Mouse (Mus musculus): ENCODE results near the gene Ccdc88c.
A peak's percentile ranks its signal among the peaks of the same experiment; 100 is the strongest.

The Ccdc88c gene

DNA sequence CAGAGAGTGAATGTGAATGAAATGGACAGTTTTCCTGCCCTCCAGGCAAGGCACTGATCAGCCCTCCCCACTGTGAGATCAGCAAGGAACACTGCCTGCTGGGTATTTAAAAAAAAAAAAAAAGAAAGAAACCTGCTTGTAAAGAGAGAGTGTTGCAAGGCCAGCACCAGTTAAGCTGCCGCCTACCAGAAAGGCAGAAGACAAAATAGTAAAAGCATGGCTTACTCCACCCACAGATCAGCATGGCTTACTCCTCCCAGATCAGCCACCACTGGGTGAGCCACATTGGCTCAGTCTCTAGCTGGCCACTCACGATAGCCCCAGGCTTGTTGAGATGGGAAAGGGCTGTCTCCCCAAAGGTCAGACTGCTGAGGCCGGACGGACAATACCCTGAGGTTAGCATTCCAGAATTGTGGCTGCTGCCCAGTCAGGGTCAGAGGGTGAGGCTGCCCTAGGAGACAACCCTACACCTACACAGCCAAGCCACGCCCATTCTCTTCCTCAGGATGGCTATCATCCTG, 32.4 kb downstream of the Ccdc88c start:
- peak in 1 of 2 experiments; percentile 48 for DNase-seq

DNA sequence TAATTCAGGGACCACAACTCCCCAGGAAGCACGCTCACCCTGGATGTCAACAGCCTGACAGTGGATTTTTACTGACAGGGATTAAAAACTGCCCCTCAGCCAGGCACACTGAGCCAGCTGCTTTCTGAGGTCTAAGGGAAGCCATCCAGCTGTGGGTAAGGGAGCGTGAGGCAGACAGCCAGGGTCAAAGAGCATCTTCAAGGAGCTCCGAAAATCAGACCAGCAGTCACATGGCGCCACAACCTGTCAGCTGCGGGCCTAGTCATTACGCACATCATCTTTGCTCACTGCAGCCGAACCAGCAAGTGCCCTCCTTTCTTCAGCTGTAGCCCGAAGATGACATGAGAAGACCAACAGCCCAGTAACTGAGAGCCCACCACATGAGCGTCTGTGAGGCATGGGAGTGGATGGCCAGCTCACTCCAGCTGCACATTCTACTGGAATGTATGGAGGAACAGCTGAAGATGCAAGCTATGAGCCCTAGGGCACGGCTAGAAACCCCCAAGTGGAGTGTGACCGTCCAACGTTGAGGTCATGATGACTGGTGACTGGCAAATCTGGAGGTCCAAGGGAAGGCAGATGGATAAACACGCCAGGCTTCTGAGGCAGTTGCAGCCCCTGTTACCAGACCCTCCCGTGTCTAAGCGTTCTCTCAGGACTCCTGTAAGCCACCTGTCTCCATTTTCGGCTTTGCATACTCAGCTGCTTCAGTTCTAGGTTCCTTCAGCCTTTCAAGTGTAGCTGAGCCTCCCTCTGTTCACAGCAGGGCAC, 33.1 kb downstream of the Ccdc88c start:
- DNase-seq, result no peak

DNA sequence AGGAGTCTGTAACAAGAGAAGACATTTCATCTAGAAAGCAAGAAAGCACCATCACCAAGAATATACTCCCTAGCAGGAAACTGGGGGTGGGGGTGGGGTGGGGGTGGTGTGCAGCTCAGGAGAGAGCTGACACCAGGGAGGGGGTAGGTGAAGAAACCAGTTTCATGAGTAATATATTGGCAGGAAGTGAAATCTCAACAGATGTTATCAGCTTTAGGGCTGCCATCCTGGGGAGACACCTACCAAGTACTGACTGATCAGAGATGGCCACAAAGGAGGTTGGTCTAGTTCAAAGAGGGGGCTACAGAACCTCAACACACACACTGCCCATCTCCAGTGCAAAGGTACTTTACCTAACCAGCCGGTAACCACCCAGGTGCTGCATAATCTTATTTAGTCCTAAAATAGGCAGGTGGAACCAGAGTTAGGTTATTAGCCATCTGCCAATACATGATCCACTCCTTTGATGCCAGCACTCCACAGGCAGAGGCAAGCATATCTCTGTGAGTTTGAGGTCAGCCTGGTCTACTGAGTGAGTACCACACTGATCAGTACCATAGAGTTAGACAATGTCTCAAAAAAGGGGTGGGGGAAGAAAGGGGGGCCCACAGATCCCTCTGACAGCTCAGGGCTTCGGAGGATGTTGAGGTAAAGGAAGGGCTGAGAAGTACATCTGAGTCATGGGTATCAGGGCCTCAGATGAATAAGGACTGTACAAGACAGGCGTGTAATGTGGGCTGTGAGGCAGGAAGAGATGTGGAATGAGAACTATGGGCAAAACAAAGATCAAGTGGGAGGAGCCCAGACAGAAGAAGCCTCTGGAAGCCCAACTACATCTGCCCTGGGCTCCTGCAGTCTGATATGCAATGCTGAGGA, 34.5 kb downstream of the Ccdc88c start:
- no peak for DNase-seq

DNA sequence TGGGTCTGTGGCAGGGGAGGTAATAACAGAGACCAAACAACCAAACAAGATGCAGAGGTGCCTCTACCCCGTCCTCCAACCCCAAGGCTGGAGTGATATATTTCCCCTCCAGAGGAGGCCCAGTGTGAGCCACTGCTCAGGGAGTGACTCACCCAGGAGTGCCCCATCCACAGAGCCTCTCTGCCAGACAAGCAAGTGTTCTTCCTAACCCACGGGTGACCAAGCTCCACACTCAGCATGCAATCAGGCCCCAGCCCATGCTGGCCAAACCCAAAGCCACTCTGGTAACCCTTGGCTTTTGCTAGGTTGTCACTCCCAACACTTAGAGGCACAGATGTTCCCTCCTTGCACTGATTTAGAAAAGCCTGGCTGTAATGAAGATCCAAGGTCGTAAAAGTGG, 35.7 kb downstream of the Ccdc88c start:
- no peak for DNase-seq

DNA sequence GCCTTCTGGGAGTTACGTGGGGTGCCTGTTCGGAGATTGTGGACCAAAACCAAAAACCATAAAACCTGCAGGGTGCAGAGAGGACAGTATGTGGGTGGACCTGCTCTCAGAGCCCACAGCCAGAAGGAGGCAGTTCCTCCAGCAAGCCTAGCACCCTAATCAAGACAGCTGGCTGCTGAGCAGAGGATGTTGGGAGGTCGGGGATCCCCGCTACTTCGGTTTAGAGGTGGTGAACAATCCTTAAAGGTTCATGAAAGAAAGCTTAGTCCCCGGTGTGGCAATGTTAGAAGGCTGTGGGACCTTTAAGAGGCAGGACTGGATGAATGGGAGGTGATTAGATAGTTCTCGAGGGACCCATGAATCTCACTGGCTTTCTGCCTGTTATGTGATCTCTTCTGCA, 36.4 kb downstream of the Ccdc88c start:
- no peak for DNase-seq

DNA sequence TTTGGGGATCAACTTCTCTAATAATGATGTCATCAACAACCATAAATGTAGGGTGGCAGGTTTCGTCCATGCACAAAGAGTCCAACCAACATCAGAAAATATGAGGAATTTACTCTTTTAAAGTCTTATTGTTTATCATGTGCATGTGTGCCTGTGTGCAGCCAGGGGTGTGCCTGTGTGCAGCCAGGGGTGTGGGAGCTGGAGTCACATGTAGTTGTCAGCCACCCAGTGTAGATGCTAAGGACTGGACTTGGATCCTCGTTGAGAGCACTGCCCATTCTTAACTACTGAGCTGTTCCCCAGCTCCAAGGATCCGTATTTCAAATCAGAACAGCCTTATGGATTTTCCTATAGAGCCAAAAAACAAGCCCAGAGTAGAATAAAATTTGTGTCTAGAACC, 37.7 kb downstream of the Ccdc88c start:
- no peak for DNase-seq

DNA sequence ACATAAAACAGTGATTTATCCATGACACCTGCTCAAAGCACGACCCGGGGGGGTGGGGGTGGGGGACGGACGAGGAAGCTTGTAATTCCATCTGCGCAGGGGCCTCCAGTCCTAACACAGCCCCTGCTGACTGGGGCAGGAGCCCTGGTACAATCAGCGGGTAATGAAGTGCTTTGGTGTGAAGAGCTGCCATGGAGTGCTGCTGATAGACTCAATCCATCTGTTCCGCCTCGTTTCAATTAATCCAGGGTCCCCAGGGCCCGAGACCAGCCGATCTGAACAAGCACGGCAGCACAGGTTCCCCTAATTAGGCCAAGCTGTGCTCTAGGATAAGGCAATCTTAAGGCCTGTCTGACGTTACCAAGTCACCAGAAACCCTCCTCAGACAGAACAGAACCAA, 38.6 kb downstream of the Ccdc88c start:
- no peak for DNase-seq

DNA sequence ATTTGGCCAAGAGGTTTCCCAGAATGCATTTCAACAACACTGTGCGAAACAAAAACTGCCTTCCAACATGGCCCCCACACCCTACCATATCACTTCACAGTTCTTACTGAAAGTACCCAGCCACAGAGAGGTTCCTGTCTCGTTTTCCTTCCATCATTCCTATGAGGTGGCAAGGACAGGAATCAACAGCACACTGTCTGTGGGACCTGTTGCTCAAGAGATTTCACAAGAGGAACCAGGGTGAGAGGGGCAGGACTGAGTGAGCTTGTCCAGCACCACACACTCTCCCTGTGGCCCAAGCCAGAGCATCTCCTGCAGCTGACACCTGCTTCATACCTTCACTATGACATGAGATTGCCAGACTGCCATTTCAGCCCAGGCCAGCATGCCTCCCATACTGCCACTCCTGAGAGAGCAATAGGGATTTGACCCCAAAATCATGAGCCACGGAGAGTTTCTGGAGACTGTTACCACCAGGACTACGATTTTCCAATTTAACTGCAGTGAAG, 39.0 kb downstream of the Ccdc88c start:
- DNase-seq, result no peak

DNA sequence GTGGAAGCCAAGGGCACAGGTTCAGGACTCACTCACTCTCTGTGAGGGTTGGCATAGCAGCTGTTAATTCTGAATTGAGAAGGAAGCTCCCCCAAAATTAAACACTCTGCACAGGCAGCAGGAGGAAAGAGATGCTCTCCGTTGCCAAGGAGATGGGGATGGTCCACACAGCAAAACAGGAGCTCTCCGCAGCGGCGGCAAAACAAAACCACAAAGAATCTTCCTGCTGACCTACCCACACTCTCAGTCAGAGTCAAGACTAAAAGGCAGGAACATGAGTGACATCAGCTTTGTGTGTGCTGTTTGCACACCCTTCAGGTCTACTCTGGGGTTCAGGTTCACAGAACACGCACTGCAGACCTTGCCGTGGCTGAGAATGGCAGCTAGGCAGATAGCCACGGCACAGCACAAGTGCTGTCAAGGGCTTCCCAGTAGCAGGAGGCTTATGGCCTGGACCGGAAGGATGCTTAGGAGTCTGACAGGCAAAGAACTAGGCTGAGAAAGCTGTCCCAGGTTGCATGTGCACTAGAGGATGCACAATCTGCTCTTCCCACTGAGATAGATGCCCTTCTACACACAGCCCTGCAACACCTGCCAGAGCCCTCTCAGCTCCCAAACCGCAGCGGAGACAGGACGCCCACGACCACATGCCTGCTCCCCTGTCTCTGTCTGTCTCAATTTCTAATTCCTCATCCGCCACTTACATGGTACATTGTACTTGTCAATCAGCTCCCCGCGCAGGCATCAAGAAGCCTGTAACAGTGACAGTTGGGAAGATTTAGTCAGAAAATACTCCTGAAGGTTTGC, 40.3 kb downstream of the Ccdc88c start:
- DNase-seq, result no peak

DNA sequence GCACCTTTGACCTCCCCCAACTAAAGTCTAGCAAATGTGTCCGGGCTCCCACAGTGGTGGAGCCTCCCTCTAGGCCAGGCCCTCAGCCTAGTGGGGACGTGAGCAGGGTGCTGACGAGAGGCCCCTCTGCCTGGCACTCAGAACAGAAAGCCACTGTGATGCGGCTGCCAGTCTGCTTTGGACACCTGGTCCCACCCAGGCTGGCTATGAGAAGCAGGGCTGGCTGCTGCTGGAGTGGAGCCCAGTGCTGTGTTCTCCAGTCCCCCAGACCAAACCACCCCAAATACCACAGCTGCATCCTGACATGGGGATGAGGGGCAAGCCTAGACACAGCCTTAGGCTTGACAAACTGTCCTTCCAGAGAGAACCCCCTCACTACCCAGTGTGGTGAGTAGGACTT, 42.4 kb downstream of the Ccdc88c start:
- no peak for DNase-seq

DNA sequence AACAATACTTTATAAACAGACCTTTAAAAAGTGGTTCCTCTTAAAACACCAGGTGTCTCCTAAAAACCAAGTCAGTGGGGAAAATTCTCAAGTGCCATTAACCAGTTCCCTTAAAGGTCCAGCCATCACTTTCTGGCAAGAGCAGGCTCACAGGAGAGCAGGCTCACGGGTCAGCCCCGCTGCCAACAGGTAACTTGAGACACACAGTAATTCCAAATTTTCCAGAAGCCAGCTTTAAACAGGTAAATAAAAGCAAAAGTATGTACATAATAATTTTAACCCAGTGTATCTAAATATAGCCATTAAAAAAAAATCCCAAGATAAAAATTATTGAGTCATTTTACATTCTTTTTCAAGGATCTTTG, 43.1 kb downstream of the Ccdc88c start:
- DNase-seq, result peak; percentile 58 to 60

DNA sequence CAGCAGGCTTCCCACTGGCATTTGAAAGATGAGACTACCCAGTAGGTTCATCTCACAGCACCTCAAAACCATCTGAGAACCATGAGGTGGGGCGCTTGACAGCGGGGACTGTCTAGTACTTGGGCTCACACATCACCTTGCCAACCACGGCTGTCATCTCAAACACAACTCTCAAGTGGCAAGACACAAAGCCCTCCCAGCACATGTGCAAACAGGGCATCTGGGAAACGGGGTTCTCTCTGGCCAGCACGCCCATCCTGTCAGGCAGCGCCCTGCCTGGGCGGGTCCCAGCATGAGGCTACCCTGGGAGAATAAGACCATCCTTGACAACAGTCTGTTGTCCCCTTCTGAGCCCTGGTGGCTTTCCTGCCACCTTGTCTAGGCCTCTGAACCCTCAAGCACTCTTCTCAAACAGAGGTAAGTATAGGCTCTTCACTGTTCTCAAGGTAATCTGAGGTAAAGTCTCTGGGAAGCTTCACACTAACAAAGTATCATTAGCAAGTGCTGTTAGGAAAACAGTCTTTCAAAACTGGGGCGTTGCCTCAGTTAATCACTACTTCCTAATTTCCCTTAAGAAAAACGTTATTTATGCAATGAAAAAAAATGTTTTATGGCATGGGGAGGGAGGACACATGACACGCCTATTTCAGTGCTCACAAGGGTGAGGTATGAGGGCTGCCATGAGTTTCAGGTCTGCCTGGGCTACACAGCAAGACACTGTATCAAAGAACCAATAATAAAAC, 43.6 kb downstream of the Ccdc88c start:
- DNase-seq, result peak in 1 of 2 experiments; percentile 38

DNA sequence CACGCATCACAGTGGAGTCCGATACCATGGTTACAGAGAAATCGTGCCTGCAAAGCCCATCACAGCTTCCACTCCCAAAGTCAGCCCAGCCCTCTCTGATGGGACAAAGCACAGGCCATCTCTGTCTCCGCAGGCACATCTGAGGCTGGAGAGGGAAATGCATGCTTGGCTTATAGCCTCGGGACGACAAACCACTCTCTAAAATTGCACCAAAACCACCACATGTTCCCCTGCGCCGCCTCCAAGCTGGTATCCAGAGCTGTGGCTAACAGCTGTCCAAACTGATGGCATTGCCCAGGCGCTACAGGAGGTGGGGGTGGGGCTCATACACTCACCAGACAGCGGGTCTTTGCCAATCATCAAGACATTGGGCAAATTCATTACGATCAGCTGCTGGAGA, 45.3 kb downstream of the Ccdc88c start:
- no peak for DNase-seq

DNA sequence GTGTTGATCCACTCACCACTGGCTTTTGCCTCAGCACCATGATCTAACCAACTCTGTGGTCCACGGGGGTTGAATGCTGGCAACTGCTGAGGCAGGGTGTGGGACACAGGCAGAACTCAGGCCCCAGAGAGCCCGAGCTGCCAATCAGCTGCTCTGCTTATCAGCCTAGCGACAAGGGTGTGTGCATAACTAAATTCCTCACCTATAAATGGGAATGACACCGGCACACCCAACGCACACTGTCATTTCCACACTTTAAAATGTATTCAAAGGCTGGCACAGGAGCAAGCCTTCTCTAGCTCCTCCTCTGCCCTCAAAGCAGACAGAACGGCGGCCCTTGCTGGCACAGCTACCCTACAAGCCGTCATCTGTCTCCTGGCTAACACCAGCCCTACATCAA, 46.6 kb downstream of the Ccdc88c start:
- DNase-seq, result peak in 1 of 2 experiments; percentile 67

DNA sequence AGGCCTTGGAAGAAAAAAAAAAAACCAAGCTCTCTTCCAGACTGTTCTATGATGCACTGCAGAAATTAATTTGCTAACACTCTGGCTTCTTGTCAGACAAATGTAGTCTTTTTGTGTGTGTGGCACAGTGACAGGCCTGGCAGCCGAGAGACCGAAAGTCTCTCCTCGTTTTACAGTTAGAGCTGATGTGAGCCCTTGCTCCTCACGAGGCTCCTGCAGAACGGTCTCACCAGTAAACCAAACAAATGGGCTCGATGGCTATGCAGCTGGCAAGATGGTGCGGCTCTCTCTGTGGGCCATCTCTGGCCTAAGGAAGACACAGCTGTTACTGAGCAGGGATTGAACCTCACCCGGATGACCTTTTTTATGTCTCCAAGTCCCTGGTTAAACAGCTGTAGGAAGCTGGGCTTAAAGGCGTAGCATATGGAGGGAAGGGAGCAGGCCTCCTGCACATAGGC, 48.3 kb downstream of the Ccdc88c start:
- DNase-seq, result no peak

DNA sequence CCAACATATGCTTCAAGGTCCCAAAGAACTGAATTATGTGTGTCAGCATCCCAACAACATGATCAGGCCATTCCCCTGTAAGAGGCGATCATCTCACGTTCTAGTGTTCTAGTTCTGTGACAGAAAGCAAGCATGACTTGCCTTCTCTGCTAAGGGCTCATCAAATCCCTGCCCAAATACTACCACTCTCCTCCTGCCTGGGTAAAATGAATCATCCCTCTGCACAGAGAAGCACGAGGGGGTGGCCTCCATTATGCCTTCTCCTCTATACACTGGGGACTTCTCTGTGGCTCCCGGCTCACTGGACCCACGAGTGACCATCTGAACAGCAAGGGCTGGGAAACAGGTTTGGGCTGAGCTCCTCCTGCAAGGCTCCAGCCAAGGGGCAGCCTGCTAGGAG, 49.2 kb downstream of the Ccdc88c start:
- no peak for DNase-seq

DNA sequence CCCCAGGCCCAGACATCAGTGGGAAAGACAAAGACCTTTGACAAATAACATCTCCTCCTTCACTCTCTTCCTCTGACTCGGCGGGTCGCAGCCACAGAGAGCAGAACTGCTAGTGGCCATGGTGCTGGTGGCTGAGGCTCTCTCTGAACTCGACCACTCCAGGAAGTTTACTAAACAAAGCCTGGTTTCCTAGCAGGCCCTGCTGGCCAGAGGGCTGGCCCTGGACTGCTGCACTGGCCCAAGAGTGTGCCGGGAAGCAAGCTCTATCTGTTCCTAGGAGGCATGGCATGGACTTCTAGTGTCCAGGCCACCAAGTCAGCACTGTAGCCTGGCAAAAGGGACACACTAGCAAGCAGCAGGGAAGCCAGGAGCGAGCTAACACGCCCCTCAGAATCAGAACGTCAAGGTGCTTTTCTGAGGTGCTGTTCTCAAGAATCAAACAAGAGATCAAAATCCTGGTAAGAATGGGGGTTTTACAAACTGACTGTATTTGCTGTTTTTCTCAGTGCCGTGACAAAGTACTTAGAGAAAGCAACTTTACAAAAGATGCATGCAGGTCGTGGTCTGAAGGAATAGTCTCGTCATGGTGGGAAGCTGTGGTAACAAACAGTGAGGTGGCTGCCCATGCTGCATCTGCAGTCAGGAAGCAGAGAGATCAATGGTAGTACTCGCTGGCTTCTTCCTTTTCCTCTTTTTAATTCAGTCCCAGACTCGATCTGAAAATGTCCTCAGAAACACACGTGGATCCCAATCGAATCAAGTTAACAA, 50.7 kb downstream of the Ccdc88c start:
- DNase-seq, result peak; percentile 31 to 55

DNA sequence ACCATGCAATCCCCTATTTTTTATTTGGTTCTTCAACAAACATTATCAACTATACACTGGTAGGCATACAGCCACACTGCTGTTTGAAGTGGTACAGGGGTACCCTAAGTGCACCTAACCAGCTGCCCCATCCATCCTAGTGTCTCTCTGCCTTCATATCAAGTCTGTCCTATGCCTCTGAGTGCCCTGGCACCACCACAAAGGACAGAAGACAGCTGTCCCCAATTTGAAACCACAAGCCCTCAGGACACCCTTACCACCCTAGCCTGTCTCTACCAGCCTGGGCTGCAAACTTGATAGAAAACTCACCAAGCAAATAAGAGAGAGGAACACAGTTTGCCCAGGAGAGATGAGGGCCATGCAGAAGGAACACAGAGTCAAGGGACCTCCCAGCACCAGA, 51.3 kb downstream of the Ccdc88c start:
- no peak for DNase-seq

DNA sequence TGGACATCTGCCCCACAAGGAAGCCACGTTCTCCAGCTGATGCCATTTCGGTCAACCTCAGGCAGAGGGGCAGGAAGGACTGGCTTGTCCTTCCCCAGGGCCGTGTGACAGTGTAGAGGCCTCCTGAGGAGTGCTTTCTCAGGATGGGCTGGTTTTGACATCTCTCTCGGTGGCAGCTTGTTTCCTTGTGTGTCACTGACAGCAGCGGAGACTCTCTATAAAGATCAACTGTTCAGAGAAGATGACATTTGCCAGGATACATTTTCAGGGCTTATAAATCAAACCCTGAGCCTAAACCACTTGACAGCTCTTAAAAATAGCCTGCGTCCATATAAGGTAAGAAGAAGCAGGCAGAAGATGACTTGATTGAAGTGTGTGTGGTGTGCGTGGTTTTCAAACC, 59.0 kb downstream of the Ccdc88c start:
- no peak for DNase-seq

DNA sequence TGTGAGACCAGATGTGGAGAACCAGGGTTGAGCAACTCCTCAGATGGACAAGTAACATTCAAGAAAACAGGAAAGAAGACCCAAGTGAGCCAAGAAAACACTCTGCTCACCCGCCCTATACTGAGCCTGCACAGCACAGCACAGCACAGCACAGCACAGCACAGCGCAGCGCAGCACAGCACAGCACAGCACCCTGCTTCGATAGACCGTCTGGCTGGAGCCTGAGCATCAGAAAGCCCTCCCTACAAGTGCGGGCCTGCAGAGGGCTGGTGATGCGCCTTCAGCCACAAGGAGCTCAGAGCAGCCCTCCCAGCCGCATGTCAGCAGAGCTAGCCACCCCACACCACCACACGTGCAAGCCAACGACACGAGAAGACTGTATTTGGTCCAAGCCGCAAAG, 61.5 kb downstream of the Ccdc88c start:
- DNase-seq, result no peak

DNA sequence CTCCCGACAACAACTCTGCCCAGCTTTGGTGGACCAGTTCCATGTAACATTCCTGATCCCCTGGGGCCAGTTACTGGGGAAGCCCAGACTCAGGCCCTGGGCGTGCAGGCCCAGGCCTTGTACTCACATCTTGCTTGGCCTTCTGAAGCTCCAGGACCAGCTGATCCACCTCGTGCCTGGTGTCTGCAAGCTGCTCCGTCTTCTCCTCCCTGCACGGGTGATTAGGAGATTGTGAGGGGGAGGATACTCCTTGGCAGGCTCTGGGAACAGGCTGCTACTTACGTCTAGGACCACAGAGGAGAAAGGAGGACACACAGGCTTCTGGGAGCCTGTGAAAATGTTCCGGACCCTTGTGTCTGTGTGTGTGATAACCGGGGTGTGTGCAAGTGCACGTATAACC, 62.6 kb downstream of the Ccdc88c start:
- DNase-seq, result no peak

Data from lung, adult 18-20 months (tissue).